14 mouse cellular contexts compared by ENCODE assay signal in the genomic region with DNA sequence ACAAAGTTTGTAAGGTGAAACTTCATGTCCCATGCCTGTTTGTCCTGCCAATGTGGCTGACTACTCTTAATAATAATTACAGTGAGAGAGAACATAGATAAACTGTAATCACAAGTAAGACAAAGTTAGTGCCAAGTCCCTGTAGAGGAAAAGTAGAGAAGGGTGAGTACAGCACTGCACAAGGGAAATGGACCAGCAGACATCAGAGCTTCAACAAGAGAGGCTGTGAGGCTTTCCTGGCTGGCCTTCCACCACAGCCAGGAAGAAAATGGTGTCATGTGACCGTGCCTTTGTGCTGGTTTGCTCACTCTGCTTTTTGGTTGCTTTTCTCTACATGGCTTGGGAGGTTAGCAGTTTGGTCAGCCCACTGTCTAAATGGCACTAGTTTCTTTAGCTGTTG. TPM values are rescaled to one million over a fixed set of nuclear protein-coding genes. Genes with fewer than 3 reads are reported as not detected.
"Had no signal": no experiment of that assay in that cellular context is flagged by ENCODE, and none has a peak within 500 bp of the region (broad histone marks: within the 10 kb centered on the region; RNA-seq: fewer than 3 reads in every experiment).

No protein-coding gene starts in this region.

- H3K27ac ChIP-seq: left cerebral cortex, adult 2 months; limb, embryonic 15.5 days; liver, embryonic 14.5 days; midbrain, embryonic 10.5 days; neural tube, embryonic 13.5 days; stomach, postnatal 0 days had no signal

- H3K4me1 ChIP-seq: limb, embryonic 15.5 days; midbrain, embryonic 10.5 days; neural tube, embryonic 13.5 days had no signal

- H3K4me2 ChIP-seq: limb, embryonic 15.5 days; neural tube, embryonic 13.5 days had no signal

- H3K9me3 ChIP-seq: limb, embryonic 15.5 days; midbrain, embryonic 10.5 days; neural tube, embryonic 13.5 days had no signal

- H3K36me3 ChIP-seq: limb, embryonic 15.5 days; midbrain, embryonic 10.5 days; neural tube, embryonic 13.5 days had no signal

- DNase-seq: kidney, adult 8-10 months; kidney, postnatal 25 days; lung, adult 18-20 months; midbrain, embryonic 14.5 days; right cerebral cortex, postnatal 14 days; thymus, postnatal 4 days had no signal

- H3K27me3 ChIP-seq: limb, embryonic 15.5 days; neural tube, embryonic 13.5 days had no signal

- H3K9ac ChIP-seq: limb, embryonic 15.5 days; liver, embryonic 14.5 days; neural tube, embryonic 13.5 days had no signal

- H3K4me3 ChIP-seq: left cerebral cortex, adult 2 months; limb, embryonic 15.5 days; midbrain, embryonic 10.5 days; neural tube, embryonic 13.5 days had no signal

RNA-seq across cellular contexts. Expression of a gene that starts 8.7 kb away (rescaled TPM):
- total RNA-seq: layer of hippocampus, postnatal 25 days; left cerebral cortex, adult 2 months; left cerebral cortex, postnatal 14 days had no signal
